Mouse (Mus musculus) mesoderm, embryonic 11.5 days (tissue): ENCODE measurements around the gene Padi1.
A peak's percentile ranks its signal among the peaks of the same experiment; 100 is the strongest.

ENCODE experiments used
- DNase-seq: peaks from one replicate; pipeline ENCODE4 v3.0.0-alpha.2; 2012; ENCODE audit warnings: low read depth, low spot score

Gene Padi1

DNA sequence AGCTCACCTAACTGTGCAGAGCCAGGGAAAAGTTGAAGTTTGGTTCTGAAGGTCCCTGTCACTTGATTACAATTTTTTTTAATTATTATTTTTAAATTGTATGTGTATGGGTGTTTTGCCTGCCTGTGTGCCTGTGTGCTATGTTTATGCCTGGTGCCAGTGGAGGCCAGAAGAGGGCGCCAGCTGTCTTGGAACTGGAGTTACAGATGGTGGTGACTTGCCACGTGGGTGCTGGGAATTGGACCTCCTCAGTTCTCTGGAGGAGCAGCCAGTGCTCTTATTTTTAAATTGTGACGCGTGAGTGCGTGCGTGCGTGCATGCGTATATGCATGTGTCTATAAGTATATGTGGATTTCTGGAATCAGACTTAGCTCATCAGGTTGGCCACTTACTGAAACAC, 28.2 kb downstream of the Padi1 start:
- DNase-seq: no peak

DNA sequence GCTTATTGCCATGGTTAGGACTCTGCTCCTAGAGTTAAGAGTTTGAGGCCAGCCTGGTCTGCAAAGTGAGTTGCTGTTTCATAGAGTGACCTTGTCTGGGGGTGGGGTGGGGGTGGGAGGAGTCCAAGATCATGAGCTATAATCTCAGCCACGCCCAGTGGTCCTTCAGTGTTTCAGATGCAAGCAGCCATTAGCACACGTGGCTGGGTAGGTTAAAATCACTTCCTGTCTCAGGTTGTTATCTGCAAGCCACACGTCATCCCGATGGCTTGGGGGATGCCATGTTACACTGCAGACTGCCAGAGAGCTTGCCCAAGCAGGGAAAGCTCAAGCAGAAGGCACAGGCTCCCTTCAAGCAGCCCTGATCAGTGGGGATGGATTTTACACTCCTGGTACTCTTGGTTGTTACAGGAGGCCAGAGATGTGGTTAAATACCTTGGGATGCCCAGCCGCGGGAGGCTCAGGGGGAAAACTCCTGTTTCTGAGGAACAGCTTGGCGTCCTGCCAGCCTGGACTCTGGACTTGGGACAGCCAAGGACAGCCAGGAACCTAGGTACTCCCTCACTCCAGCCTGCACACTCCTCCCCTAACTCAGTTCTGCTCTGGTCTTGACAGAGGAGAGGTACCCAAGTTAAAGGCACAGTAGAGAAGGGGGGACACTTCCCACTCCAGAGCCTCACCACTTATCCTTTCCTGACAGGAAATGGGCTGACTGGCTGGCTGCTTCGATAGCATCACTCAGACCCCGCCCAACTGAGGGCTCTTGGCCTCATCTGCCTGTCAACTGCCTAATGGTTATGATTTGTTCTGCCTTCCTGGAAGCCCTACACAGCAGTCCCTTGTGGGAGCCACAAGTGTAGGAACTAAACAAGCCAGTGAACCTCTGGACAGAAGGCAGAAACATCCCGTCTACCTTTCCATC, 29.3 kb downstream of the Padi1 start:
- DNase-seq: peak; percentile 26

DNA sequence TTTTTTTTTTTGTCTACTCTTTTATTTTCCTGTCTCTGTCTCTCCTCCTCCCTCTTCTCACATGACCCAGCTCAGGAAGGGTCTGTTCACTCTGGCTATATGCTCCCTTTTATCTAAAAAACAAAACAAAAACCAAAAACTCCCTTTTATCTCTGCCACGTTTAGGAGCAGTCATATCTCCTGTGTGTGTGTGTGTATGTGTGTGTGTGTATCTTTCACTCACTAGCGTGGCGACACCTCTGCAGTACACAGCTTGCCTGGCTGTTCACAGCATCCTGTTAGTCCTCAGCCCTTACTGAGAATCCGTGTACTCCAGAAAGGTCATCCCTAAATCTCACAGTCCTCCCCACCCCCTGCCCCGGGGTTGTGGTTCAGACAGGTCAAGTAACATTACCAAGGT, 30.1 kb downstream of the Padi1 start:
- DNase-seq: no peak

DNA sequence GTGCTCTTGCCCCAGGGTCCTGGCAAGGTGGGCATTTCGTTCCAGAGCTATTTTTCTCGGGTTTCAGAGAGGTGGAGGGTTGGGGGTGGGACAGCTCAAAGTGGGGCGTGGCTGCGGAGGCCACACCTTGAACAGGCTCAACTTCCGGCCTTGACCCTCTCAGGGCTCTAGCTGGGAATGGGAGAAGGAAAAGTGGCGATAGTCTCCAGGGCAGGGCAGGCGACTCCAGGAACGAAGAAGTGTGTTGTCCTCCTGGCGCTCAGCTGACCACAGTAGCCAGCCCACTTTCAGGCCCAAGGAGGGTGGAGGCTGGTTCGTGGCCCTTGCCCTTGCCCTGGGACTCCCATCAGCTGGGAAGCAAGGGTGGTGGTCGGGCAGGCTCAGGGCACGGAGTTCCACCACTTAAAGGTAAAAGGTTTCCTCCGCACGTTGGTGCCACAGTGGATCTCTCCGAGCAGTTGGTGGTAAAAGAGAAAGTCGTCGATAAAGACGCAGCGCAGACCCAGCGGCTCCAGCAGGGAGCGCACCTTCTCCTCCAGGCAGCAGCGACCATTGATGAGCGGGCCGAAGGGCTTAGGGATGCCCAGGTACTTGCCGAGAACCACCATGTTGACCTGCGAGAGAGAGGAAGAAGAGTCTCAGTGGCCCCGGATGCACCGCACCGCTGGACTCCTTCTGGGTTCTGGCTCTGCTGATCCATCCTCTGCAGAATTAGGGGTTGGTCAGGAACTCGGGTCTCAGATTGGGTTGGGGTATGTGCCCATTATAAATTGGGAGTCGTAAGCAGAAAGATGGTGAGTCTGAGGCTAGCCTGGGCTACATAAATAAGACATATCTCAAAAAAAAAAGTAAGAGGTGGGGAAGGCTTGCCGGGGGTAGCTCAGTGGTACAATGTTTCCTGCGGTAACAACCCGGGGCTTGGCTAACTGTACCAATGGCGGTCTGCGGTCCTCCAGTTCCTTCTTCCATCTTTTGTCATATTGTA, 31.0 kb downstream of the Padi1 start:
- no peak for DNase-seq

DNA sequence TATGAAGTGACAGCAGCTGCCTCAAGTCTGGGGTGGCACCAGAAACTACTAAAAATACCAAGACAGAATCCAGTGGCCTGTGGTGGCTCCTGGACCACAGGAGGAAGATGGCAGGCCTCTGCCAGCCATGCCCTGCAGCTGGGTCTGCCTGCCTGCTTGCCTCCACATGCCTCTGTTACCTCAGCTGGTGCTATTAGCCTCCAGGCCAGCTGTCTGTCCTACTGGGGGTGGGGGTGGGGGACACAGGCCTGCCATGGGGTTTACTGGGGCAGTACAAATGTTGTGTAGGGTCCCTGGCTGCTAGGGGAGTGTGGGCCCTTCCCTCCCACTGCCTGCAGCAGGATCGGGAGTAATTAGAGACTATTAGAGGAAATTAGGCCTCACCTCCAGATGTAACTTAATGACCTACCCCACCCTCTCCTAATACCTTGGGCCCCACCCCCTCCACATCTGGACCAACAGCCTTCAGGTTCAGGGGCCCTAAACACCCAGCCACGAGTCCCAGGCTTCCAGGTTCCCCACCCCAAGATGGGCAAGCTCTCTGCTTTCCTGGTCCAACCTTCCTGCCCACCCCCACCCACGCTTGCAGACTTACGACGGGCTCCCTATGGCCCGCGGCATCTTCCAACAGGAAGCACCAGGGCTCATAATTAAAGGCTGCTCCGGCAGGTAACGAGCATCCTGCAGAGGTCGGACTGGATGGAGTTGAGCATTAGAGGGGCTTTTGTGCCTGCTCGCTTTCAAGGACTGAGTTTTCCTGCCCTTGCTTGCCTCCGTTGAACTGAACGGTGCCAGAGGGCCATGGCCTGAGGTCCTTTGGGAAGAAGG, 32.0 kb downstream of the Padi1 start:
- no peak for DNase-seq

DNA sequence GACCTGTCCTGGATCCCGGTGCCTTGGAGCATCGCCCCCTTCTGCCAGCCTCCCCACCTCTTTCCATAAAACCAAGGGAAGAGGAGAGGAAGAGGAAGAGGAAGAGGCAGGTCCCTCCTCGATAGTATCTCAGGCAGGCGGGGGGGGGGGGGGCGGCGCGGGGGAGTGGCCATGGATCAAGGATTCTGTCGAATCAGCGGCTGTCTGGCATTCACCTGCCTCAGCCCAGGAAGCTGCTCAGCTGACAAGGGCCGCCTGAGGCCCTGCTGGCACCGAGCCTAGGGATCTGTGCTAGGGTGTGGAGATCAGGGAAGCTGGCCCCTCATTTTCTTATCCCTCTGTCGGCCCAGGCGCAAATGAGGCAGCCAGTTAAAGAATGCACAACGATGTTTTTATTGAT, 33.0 kb downstream of the Padi1 start:
- DNase-seq: no peak

DNA sequence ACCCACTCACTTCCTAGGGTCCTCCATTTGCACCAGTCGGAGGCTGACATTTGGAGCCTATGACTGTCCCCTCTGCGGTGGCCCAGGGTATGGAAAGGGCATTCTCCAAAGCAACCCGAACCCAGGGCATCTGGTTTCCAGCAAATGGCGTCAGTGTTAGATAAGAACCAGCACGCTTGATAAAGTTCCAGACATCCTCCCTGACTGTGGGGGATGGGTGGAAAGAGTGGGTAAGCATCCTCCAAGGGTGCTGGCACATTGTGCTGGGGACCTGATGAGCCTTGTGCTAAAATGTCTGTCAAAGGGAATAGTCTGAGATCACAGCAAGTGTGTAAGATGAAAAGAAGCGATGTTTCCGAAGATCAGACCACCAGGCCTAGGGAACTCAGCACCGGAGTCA, 33.4 kb downstream of the Padi1 start:
- DNase-seq: no peak

DNA sequence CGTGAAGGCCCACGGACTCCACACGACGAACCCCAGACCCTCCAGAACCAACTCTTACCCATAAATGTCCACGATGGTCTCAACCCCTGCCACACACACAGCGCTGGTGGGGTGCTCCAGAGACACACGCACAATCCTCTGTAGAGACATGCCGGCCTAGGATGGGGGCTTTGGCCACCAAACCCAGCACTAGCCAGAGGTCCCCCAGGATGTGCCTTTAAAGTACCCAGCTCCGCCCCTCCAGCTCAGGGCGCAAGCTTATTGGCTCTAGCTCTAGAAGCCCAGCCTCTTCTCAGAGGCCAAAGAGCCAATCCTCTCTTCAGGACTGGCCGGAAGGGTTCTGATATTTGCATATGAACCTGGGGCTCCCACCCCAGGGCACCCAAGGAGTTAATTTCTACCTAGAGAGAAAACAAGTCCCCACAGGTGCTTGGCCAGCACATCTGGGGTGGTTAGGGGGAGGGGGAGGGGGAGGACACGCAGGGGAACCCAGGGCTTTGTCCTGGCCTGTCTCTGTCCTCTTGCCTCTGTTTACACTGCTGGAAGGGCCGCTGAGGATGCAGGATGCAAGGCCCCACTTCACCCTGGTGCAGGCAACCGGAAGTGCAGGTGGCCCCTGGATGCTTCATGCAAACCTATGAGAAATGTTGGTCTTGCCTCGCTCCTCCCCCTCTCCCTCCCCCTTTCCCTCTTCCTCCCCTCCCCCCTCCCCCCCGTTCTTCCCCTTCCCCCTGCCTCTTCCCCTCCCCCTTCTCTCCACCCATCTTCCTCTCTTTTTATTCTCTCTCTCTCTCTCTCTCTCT, 34.9 kb downstream of the Padi1 start, which contains the start of gene Padi3:
TSS of gene Padi3 (minus strand) at position 191 of the 803 bp plus-strand sequence.
- no peak for DNase-seq

DNA sequence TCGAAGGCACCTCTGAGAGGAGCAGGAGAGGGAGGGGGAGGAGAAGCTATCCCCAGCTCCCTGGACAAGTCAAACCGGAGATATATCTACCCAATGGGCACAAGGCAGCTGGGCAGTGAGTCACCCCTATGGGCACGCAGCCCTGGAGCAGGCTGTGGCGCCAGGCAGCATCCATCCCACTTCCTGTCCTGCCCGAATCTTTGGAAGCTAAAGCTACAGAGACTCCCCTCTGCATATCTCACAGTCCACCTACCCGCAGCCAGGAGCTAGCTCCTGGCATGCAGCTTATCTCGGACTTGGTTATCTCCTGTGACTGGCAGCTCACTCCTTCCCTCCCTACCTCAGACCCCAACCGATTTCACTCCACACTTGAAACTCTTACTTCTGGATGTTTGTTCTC, 36.5 kb downstream of the Padi1 start:
- DNase-seq: no peak

DNA sequence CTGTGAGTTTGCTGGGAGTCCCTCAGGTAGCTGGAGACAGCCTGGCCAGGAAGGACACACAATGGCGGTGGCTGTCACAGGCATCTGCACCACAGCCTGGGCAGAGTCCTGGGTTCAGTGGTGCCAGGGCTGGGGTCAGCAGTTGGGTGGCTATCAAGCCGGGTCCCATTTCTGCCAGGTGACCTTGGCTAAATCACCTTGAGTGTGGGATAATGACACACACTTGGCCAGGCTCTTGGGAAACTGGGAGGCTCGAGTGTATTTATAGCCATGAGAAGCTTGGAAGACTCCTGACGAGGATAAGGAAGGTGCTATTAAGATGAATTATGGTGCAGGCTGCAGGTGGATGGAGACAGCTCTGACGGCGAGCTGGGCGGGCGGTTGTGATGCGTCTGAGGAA, 41.0 kb downstream of the Padi1 start:
- DNase-seq: no peak

DNA sequence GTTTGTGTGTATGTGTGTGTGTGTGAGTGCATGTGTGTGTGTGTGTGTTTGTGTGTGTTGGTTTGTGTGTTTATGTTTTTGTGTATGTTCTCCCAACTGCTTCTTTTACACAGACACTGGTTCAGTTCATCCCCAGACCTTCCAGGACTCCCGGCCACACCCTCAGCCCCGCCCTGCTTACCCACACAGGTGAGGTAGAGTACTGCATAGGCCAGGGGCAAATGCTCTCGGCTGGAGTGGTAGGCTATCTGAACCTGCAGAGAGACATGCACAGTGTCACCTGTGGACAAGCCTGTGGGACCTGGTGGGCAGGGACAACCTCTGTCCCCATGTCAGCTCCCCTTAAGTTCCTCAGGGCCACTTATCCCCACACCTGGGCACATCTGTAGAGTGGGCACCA, 44.2 kb downstream of the Padi1 start:
- no peak for DNase-seq

DNA sequence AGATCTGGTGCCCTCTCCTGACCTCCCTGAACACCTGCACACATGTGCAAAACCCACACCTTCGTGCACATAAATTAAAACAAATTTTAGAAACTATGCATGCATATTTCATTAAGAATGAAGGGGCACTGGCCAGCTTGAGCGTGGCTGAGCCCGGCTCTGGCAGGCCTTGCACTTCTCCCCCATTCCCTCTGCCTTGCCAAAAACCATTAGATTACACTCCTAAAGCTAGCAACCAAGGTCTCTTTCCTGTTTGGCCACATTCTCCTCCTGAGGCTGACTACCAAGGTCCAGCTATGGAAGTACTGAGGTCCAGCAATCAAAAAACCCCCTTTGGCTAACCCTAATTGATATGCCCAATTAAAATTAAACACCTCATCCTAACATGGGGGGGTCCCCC, 48.8 kb downstream of the Padi1 start:
- no peak for DNase-seq

DNA sequence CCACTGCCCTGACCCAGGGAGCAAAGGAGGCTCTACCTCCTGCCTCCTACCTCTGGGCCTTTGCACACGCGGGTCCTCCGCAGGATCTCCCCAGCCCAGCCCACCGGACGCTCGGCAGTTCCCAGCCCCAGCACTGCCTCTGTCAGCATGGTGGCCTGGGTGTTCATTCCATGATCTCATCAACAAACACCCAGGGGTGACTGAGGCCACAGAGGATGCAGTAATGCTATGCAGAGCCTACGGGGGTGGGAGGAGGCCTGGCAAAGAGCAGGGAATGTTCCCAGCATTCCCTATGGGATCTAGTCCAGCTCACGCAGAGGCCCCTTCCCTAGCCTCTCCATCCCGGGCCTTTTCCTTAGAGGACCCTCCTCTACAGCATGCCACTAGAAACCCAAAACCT, 50.9 kb downstream of the Padi1 start:
- no peak for DNase-seq

DNA sequence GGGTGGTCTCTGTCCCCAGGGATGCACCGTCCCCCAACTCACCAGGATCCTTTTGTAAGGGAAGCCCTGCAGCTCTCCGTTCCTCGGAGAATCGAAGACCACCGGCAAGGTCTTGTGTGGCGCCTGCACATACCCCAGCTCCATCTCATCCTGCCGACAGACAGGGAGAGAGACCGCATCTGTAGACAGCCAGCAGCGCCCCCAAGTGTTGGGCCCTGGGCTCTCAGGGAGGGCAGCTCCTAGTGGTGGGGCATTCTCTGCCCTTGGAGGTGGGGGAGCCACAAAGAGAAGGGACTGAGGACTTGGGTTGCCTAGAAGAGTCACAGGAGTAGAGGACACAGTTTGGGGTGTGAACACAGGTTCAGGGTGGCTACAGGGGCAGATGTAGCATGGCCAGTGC, 51.8 kb downstream of the Padi1 start:
- DNase-seq: no peak

DNA sequence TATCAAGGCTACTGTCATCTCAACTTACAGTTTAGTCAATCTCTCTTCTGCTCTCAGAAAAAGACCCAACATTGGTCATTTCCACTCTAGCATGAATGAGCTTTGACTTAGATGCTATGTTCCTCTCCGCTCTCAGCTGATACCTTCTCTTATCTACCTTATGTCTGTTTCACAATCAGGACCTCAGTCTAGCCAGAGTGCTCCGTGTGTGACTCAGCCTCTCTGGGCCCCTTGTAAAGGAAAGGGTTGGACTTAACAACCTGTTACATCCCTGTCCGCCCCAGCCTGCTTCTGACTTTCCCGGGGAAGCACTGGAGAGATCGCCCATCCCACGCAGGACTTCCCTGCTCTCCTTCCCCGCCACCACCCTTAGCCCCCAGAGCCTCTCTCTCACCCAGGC, 53.0 kb downstream of the Padi1 start:
- no peak for DNase-seq

DNA sequence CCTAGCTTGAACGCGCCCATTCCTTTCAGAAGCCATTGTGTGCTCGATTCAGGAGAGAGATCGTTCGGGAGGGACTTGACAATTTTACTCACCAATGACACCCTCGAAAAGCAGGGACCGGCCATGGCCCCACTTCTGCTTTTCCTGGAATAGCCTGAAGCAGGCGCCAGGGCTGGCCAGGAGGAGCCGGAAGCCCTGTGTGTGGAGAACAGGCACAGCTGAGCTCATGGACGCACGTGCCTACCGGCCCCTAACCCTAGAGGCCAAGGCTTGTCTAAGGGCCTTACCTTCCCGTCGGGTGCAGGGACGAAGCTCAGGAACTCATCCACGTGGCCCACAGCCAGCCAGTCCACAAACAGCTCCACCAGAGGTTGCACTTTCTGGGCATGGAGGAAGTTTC, 54.5 kb downstream of the Padi1 start:
- no peak for DNase-seq

DNA sequence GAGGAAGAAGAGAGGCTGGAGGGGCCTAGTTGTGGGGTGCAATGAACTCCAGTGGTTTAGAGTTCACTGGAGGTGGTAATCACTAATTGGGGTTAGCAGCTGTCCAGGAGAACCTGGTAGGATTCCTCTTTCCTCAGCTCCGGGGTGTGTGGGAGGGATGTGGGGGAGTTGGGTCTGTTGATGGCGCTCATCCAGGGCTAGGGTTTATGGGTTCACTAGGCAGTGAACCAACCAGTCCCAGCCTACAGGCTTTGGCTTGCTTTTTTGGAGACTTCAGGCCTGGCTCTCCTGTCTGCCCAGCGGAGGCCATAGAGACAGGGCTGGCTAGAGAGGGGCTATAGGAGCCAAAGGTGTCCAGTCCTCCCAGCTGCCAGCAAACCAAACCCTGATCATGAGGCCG, 55.6 kb downstream of the Padi1 start:
- no peak for DNase-seq

DNA sequence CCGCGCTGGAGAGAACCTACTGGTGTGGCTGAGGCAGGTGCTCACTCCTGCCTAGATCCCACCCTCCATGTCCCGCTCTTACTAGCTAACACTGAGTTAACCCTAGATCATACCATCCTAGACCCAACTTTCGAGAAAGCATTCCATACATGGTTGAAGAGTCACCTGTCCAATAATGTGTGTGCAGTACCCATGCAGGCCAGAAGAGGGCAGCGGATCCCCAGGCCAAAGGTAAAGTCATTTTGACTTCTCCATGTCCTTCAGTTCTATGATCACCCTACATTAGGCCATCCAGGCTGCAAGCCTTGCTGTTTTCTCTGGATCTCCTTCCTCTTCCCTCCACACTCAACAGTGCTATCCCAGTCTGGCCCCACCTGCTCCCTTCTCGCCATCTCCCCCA, 56.6 kb downstream of the Padi1 start:
- DNase-seq: peak; percentile 74

DNA sequence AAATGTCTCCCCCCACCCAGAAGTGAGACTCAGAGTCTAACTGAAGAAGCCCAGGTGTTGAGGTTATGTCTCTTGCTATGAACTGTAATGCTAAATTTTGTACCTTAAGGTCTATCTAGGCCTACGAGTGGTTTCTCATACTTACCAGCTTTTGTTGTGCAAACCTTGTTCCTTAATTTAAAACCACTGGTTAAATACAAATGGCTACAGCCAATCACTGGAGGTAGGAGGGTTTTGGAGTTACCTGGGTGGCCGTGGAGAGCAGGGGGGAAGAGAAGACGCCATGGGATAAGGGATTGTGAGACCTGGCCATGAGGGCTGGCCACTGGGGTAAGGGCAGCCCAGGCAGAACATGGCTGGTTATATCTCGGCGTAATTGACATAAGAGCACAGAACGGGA, 57.3 kb downstream of the Padi1 start:
- DNase-seq: no peak

DNA sequence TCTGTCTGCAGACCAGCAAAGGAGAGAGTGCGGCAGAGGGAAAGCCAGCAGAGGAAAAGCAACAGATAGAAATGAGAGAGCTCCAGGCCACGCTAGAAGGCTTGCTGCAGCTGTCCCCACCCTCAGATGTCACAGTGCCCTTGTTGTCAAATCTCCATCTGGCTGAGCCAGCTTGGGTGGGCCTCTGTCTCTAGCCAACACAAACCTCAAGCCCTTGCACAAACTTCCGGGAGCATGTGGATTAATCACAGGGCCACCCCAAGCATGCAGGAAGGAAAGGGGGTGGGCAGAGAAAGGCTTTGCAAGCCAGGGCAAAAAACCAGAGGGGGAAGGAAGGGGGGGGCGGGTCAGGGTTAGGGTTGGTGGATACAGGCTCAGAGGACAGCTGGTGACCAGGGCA, 58.2 kb downstream of the Padi1 start:
- no peak for DNase-seq

DNA sequence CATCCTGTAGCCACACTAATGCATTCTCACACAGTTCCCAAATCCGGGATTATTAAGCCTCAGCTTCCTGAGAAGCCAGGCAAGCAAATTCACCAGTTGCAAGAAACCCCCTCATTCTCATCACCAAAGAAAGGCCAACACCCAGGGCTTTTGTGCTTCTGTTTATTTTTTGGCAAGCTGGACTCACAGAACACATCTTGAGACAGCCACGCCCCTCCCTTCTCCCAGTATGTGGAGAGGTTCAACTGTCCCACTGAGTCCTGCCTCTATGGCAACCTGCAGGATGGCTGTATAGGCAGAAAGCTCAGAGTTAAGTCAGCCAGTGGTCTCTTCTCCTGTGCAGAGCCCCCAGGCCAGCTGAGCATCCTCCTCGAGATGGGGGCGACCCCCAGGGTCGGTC, 60.4 kb downstream of the Padi1 start:
- no peak for DNase-seq
